Mouse (Mus musculus) small intestine, adult 2 months (tissue): Measurements from ENCODE around the gene Gal3st2. TPM values are rescaled to one million over a fixed set of nuclear protein-coding genes. Genes with fewer than 3 reads are reported as not detected.
A peak's percentile ranks its signal among the peaks of the same experiment; 100 is the strongest.
"Not testable (repeated sequence)": the region's sequence is repeated elsewhere in the genome, so short reads cannot be mapped to it uniquely, and the experiment has no call there.

Experiments used
- H3K27ac ChIP-seq: fragments of 200-500 bp; 2 replicates; pipeline ENCODE4 v1.5.1; 2012; ENCODE audit warnings: low read depth, low read length, control low read depth, inconsistent platforms; ENCODE audit not compliant: insufficient read depth
- H3K27me3 ChIP-seq: fragments of 200-500 bp; 2 replicates; pipeline ENCODE4 v1.6.1; 2012; ENCODE audit warnings: mild to moderate bottlenecking, moderate library complexity, low read length, inconsistent platforms; ENCODE audit not compliant: control insufficient read depth, insufficient read depth
- H3K36me3 ChIP-seq: fragments of 200-500 bp; 2 replicates; pipeline ENCODE4 v1.6.1; 2012; ENCODE audit warnings: mild to moderate bottlenecking, low read length, control low read depth, inconsistent platforms; ENCODE audit not compliant: control insufficient read depth, insufficient read depth
- H3K4me1 ChIP-seq: fragments of 200-500 bp; 2 replicates; pipeline ENCODE4 v1.6.1; 2012; ENCODE audit warnings: low read length, inconsistent platforms, mixed read lengths; ENCODE audit not compliant: control insufficient read depth, insufficient read depth, insufficient read length
- H3K4me3 ChIP-seq: fragments of 200-500 bp; 2 replicates; pipeline ENCODE4 v1.5.1; 2012; ENCODE audit warnings: low read depth, mild to moderate bottlenecking, control low read depth, inconsistent platforms, low read length, moderate library complexity
- CTCF ChIP-seq: fragments of 200-500 bp; IDR thresholded peaks from 2 replicates; pipeline ENCODE4 v1.5.1; 2012; ENCODE audit warnings: low read depth, mild to moderate bottlenecking, control low read depth, inconsistent platforms, low read length, moderate library complexity, mixed read lengths; ENCODE audit not compliant: insufficient replicate concordance, insufficient read length; ENCODE audit errors: extremely low read depth
- WGBS: fragments of 180-500 bp; shearing (Covaris S2); methylation state at CpG from one replicate; pipeline ENCODE4 v1.1.7; 2018; 5-methylcytosine and 5-hydroxymethylcytosine counted together
- polyA plus RNA-seq: library from polyadenylated mRNA; depleted of rRNA; stranded (reverse); fragments of >200 nt; gene quantifications from 2 replicates; pipeline ENCODE4 v1.2.3, GENCODE M21; 2012

Gal3st2 gene
- polyA plus RNA-seq, 1 experiment = 113 TPM

DNA sequence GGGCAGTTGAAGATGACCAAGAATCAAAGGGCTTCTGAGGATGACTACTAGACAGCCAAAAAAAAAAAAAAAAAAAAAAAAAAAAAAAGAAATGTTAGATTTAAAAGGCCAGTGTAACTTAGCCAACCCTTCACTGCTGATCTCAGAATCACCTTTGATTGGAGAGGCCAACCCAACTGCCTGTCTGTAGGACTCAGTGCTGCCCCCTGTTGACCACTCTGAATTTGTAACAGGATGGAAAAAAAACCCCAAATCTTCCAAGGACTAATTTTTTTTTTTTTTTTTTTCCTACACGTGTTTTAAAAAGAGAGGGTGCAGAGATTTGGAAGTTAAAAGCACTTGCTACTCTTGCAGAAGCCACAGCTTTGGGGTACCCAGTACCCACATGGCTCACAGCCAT is 29.8 kb downstream of the Gal3st2 start:
- TF ChIP-seq CTCF = peak; percentile 41; the same call in 1 of the 2 replicates
- not testable (repeated sequence) for H3K4me3 ChIP-seq, H3K36me3 ChIP-seq, H3K27me3 ChIP-seq, H3K4me1 ChIP-seq, H3K27ac ChIP-seq
- WGBS = 37% methylated on average over 1 of the region's 1 CpGs

DNA sequence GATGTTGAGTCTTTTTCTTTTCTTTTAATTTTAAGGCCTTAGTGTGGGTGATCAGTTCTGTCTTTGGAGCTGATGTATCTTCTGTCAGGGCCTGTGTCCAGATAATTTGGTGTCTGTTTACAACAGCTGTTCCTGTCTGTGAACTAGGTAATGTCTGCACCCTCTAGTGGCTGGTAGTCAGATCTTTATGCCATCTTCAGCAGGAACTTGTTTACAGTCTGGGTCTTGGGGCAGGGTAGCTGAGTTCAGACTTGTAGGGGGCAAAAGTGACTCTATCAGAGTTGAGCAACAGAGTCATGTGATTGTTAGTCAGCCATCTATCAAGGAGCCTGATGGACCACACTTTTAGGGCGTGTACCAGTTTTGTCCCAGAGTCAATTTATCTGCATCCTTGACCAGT is 36.3 kb downstream of the Gal3st2 start:
- H3K27me3 ChIP-seq, H3K27ac ChIP-seq, H3K36me3 ChIP-seq, H3K4me3 ChIP-seq, H3K4me1 ChIP-seq: not testable (repeated sequence)
- no CpG with 5 or more reads among the region's 1 CpGs for WGBS

DNA sequence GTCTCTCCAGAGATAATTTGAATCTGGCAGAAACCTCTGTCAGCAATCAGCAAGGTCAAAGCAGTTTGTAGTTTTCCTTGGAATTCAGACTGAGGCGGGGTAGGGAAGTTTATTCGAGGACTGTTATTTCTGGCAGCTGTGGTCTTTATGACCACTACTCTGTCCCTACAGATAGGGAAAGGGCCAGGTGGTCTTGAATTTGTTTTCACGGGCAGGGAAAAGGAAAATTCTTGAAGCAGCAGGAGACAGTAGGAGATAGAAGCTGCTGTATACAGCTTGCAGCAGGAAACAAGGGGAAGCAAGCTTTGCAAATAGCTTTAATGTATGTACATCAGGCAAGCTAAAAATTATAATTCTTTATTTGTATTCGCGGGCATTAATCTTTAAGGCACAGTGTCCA is 40.2 kb downstream of the Gal3st2 start:
- not testable (repeated sequence) for H3K27me3 ChIP-seq, H3K4me1 ChIP-seq, H3K27ac ChIP-seq, H3K4me3 ChIP-seq, H3K36me3 ChIP-seq
- WGBS = 31% methylated on average over 5 of the region's 5 CpGs

DNA sequence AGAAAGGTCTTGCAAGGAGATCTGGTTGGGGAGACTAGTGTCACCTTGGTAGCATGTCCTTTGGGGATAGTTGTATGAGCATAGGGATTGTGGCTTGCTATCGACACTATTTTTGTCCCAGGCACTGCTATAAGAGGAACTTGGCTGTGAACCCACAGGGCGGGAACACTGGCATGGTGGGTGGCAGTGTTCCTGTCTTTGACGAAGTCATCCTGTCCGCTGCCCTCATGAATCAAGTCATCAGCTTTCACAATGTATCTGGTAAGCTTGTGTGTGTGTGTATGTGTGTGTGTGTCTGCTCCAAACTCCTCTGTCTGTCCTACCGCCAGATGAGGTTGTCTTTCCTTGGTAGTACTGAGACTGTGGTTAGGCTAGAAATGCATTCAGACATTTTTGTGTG is 45.6 kb downstream of the Gal3st2 start:
- not testable (repeated sequence) for H3K4me1 ChIP-seq, H3K36me3 ChIP-seq, H3K4me3 ChIP-seq, H3K27ac ChIP-seq, H3K27me3 ChIP-seq
- WGBS = 79% methylated on average over 4 of the region's 5 CpGs

DNA sequence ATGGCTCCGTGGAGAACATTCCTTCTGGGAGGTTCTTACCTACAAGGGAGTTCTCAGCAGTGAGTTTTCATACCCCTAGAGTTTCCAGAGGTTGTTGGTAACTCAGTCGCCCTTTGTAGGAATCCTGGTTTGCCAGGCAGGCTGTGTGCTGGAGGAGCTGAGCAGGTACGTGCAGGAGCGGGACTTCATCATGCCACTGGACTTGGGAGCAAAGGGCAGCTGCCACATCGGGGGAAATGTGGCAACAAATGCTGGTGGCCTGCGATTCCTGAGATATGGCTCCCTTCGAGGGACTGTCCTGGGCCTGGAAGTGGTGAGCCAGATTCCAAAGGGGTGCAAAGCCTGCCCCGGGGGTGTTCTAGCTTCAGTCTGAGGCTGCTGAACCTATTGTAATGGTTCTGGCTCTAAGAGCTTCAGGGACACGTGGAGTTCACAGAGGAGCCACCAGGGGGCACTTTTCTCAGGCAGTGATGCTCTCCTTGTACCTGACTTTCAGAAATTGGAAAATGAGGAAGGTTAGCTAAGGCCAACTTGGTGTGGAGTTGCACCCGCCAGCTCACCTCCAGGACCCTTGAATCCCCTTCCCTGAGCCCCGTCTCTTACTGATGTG is 48.0 kb downstream of the Gal3st2 start:
- H3K4me1 ChIP-seq, H3K36me3 ChIP-seq, H3K27ac ChIP-seq, H3K27me3 ChIP-seq, H3K4me3 ChIP-seq: not testable (repeated sequence)
- WGBS = no CpG with 5 or more reads among the region's 11 CpGs

DNA sequence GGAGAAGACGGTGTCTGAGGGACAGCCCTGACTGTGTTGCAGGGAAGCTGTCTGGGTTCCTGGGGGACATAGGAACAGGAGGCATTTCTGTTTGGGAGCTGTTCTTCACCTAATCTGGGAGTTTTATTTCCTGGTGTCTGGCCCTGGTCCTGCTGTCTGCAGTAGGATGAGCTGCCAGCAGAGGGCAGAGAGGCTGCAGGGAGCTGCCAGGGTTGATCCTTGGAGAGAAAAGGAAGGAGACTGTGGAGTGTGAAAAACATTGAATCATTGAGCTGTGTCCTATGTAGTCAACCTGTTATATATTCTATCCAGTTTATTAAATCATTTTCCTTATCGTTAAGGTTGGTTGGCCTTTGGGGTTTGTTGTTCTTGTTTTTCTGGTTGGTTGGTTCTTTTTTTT is 50.8 kb downstream of the Gal3st2 start:
- not testable (repeated sequence) for H3K36me3 ChIP-seq, H3K27ac ChIP-seq, H3K4me1 ChIP-seq, H3K4me3 ChIP-seq, H3K27me3 ChIP-seq
- WGBS = no CpG with 5 or more reads among the region's 2 CpGs

DNA sequence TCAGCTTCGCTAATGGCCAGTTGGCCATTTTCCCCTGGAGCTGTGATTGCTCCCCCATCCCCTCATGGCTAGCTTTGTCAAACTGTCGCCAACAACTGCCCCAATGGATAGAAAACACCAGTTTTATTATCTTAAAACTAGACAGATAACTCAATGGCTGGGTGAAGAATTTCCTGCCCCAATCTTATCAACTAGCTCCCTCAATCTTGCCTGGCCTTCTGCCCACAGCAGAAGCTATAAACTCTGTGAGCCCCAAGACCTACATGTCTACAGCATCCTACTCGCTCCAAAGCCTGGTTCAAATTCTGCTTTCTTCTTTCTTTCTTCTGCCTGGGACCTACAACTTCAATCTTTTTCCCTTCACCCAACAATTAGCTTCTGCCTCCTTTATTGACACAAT is 56.1 kb downstream of the Gal3st2 start:
- not testable (repeated sequence) for H3K27me3 ChIP-seq, H3K36me3 ChIP-seq, H3K4me1 ChIP-seq, H3K27ac ChIP-seq, H3K4me3 ChIP-seq
- 61% methylated on average over 3 of the region's 3 CpGs for whole genome bisulfite sequencing

DNA sequence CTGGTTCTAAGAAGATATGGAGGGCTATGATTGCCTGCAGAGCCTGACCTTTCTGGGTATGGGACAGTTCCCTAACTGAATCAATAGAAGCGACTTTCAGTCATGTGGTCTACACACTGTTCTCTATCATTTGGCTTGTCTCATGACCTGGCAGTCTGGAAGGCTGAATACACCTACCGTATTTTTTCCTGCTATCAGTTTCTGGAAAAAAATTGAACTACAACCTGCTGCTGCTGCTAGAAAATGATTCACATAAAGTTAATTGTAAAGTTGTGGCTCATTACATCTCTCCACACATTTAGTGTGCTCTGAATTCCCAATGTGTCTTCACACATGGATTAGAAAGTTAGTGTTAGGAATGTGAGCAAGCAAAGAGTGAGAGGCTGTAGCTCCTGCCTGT is 56.9 kb downstream of the Gal3st2 start, which contains the start of gene Gal3st2b:
TSS of gene Gal3st2b (plus strand) at position 301 of the 400 bp plus-strand sequence.
- not testable (repeated sequence) for H3K36me3 ChIP-seq, H3K27ac ChIP-seq, H3K4me3 ChIP-seq, H3K4me1 ChIP-seq, H3K27me3 ChIP-seq
- WGBS = 75% methylated on average over 2 of the region's 2 CpGs

DNA sequence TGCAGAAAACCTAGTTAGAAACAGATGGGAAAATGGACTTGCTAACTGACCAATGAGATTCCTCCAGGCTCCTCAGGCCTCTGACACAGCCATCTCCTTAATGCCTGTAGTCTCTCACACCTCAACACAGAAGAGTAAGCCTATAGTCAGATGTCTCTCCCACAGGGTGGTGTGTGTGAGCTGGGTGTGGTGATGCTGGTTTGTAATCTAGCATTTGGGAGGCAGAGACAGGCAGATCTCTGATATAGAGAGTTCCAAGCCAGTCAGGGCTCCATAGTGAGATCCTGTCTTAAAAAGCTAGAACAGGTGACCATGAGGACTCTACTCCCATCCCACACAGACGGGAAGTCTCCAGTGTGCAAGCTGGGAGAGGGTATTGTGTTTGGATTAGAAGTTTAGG is 57.7 kb downstream of the Gal3st2 start:
- not testable (repeated sequence) for H3K27ac ChIP-seq, H3K27me3 ChIP-seq, H3K4me1 ChIP-seq, H3K4me3 ChIP-seq, H3K36me3 ChIP-seq
- WGBS = 100% methylated on average over 1 of the region's 1 CpGs

DNA sequence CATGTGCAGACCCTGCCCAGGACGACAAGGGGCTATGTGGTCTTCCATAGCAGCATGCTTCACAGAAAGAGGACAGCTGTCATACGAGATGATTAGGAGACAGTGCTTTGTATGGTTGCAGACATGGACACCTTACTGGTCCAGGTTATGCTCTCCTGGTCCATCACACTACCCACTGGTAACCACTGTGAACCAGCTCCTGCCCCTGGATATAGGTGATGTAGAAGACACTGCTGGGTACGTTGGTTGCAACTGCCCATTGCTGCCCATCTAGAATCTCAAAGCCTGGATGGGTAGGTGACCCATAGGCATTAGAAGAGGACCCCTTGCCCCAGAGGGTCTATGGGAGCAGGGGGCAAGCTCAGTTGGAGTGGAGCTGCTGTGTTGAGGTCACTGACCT is 58.2 kb downstream of the Gal3st2 start:
- not testable (repeated sequence) for H3K4me3 ChIP-seq, H3K4me1 ChIP-seq, H3K27me3 ChIP-seq, H3K36me3 ChIP-seq, H3K27ac ChIP-seq
- 87% methylated on average over 3 of the region's 3 CpGs for WGBS

DNA sequence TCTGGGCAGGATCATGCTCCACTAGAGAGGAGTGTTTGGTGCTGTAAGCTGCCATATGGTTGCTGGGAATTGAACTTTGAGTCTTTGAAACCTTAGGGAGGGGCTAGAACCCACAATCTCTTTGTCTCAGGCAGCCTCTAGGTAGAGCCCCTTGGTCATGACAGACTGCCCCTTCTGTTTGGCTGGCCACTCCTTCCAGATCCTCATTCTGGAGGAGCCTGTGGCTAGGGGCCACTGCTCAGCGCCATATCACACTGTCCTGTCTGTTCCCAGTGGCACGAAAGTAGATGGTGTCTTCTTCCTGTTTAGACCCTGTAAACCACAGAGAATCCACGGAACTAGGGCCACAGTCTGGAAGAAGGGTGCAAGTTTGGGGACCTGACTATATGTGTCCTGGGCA is 61.5 kb downstream of the Gal3st2 start:
- not testable (repeated sequence) for H3K27ac ChIP-seq, H3K36me3 ChIP-seq, H3K4me1 ChIP-seq, H3K4me3 ChIP-seq, H3K27me3 ChIP-seq
- 90% methylated on average over 3 of the region's 3 CpGs for WGBS

DNA sequence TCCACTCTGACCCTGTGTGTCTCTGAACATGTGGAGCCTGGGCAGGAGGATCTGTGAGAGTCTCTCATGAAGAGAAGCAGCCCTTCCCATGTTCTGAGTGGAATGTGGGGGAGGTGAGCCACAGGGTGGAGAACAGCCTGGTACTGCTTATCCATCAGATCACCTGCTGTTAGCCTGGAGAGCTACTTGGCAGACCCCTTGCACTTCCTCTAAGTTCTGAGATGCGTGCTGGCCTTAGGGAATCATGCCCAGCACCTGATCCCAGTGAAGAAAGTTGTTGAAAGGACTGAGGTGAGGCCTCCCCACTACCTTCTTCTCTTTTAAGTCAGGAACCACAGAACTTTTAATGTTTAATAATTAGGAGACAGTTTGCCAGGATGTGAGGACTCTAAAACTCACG is 62.0 kb downstream of the Gal3st2 start:
- not testable (repeated sequence) for H3K27ac ChIP-seq, H3K36me3 ChIP-seq, H3K4me1 ChIP-seq, H3K4me3 ChIP-seq, H3K27me3 ChIP-seq
- WGBS = 44% methylated on average over 2 of the region's 2 CpGs
